Mouse (Mus musculus): Measurements from ENCODE around the gene 1700057G04Rik. TPM values are rescaled to one million over a fixed set of nuclear protein-coding genes. Genes with fewer than 3 reads are reported as not detected.

Gene 1700057G04Rik
- polyA plus RNA-seq (2014; fragmentation: Nextera tagmentation; extraction: Ambion mirVana): not detected in 2 replicates

GRCm38 (mm10) chr9:92309077-92309476, at the start of gene 1700057G04Rik:
Gene 1700057G04Rik (plus strand): TSS chr9:92309377.
- no peak within 1 kb of the TSS for H3K9ac ChIP-seq

DNA sequence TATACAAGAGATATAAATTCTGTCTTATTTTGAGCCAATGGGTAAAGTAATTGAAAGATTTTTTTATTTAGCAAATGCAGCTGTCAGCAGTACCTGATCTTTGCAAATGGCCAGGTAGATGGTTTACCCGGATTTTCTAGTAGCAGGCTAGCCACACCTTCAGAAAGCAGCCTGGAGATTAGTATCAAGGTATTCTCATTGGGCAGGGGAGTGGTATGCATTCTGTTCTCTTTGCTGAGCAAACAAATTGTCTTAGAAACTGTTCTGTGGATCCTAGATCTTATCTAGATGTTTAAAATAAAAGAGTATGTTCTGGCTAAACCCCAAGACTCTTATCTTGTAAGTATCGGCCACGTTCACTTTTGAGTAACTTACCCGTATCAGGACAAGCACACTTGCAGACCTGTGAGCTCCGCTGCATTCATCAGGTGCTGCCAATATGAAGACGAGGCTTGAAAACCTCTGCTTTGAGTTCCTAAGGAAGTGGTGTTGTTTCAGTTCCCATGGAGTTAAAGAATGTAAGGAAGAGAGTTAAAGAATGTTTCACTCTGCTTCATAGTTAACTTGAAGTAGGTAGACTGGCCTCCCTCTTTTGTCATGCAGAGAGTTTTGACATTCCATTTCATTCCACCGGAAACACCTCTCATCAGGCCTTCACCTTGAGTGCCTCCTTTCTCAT, 48.6 kb upstream of the 1700057G04Rik start:
- no peak overlapping the region for H3K9ac ChIP-seq
- ATAC-seq (ENCODE audit: insufficient read depth) (peak; percentile 84), DNase-seq (peak; percentile 46)
- H3K4me3 ChIP-seq (ENCODE audit: low read depth, low read length): no peak overlapping the region
- 51% methylated on average over 7 of the region's 7 CpGs for WGBS
- H3K4me2 ChIP-seq: no peak overlapping the region
- no peaks in the 10 kb centered on the region for H3K27me3 ChIP-seq (ENCODE audit: insufficient read depth, low read length)
- H3K27ac ChIP-seq (ENCODE audit: low read depth): peak overlapping the region; percentile 2; the same call in 1 of the 2 replicates
- H3K9me3 ChIP-seq (ENCODE audit: low read depth, low read length): no peaks in the 10 kb centered on the region
- TF ChIP-seq CTCF (IDR thresholded peaks at IDR 0.05; ENCODE audit: low read depth): no peak
- 0 out of 2 replicates have a peak, but pooled peaks cover 8% of the 10 kb centered on the region for H3K36me3 ChIP-seq (ENCODE audit: insufficient read depth)
- H3K4me1 ChIP-seq (ENCODE audit: insufficient read depth): no peaks in the 10 kb centered on the region

More at GRCm38 (mm10) chr9:92309077-92309476, at the start of gene 1700057G04Rik:
- Histone ChIP-seq H3K4me1 (ENCODE audit: insufficient read depth) (no peaks in the 10 kb centered on the region), H3K4me2 (no peak within 1 kb of the TSS), H3K4me3 (ENCODE audit: low read depth, low read length) (no peak within 1 kb of the TSS), H3K27ac (ENCODE audit: low read depth) (no peak within 1 kb of the TSS), H3K9me3 (ENCODE audit: low read depth, low read length) (no peaks in the 10 kb centered on the region), H3K27me3 (ENCODE audit: insufficient read depth, low read length) (no peaks in the 10 kb centered on the region), H3K36me3 (ENCODE audit: insufficient read depth) (no peaks in the 10 kb centered on the region)
- WGBS: 63% methylated on average over 1 of the region's 1 CpGs
- no peak for ATAC-seq (ENCODE audit: insufficient read depth)
- no peak for TF ChIP-seq CTCF (IDR thresholded peaks at IDR 0.05; ENCODE audit: low read depth)
- DNase-seq: no peak

GRCm38 (mm10) chr9:92265719-92266118, 43.5 kb upstream of the 1700057G04Rik start:
- peaks cover 28% of the 10 kb centered on the region; the same call in 1 of the 2 replicates for H3K36me3 ChIP-seq (ENCODE audit: insufficient read depth)
- no peaks in the 10 kb centered on the region for H3K9me3 ChIP-seq (ENCODE audit: low read depth, low read length)
- 80% methylated on average over 4 of the region's 4 CpGs for WGBS
- no peaks in the 10 kb centered on the region for H3K27me3 ChIP-seq (ENCODE audit: insufficient read depth, low read length)
- no peak for TF ChIP-seq CTCF (IDR thresholded peaks at IDR 0.05; ENCODE audit: low read depth)
- no peaks in the 10 kb centered on the region for H3K4me1 ChIP-seq (ENCODE audit: insufficient read depth)
- no peak overlapping the region for H3K27ac ChIP-seq (ENCODE audit: low read depth)
- H3K9ac ChIP-seq: no peak overlapping the region
- H3K4me3 ChIP-seq (ENCODE audit: low read depth, low read length): no peak overlapping the region
- ATAC-seq (ENCODE audit: insufficient read depth) (no peak), DNase-seq (no peak)
- no peak overlapping the region for H3K4me2 ChIP-seq

GRCm38 (mm10) chr9:92266558-92267171, 42.5 kb upstream of the 1700057G04Rik start:
- Histone ChIP-seq H3K27me3 (ENCODE audit: insufficient read depth, low read length) (no peaks in the 10 kb centered on the region), H3K27ac (ENCODE audit: low read depth) (no peak overlapping the region), H3K9me3 (ENCODE audit: low read depth, low read length) (no peaks in the 10 kb centered on the region), H3K4me2 (no peak overlapping the region), H3K36me3 (ENCODE audit: insufficient read depth) (peaks cover 30% of the 10 kb centered on the region; the same call in 1 of the 2 replicates), H3K4me3 (ENCODE audit: low read depth, low read length) (no peak overlapping the region), H3K9ac (no peak overlapping the region), H3K4me1 (ENCODE audit: insufficient read depth) (no peaks in the 10 kb centered on the region)
- DNase-seq (no peak), ATAC-seq (ENCODE audit: insufficient read depth) (no peak)
- 52% methylated on average over 8 of the region's 8 CpGs for WGBS
- TF ChIP-seq CTCF (IDR thresholded peaks at IDR 0.05; ENCODE audit: low read depth): no peak

- H3K9me3 ChIP-seq (ENCODE audit: low read depth, low read length): no peaks in the 10 kb centered on the region
- H3K4me3 ChIP-seq (ENCODE audit: low read depth, low read length): no peak overlapping the region
- H3K4me2 ChIP-seq: no peak overlapping the region
- no peak overlapping the region for H3K9ac ChIP-seq
- H3K36me3 ChIP-seq (ENCODE audit: insufficient read depth): peaks cover 30% of the 10 kb centered on the region; the same call in 1 of the 2 replicates
- WGBS: 91% methylated on average over 1 of the region's 1 CpGs
- no peaks in the 10 kb centered on the region for H3K4me1 ChIP-seq (ENCODE audit: insufficient read depth)
- DNase-seq: no peak
- ATAC-seq (ENCODE audit: insufficient read depth): no peak
- TF ChIP-seq CTCF (IDR thresholded peaks at IDR 0.05; ENCODE audit: low read depth): no peak
- no peak overlapping the region for H3K27ac ChIP-seq (ENCODE audit: low read depth)
- H3K27me3 ChIP-seq (ENCODE audit: insufficient read depth, low read length): no peaks in the 10 kb centered on the region
Measured at GRCm38 (mm10) chr9:92267732-92268131, 41.4 kb upstream of the 1700057G04Rik start.

GRCm38 (mm10) chr9:92269829-92270404, 39.3 kb upstream of the 1700057G04Rik start:
- peaks cover 5% of the 10 kb centered on the region; the same call in 1 of the 2 replicates for H3K4me1 ChIP-seq (ENCODE audit: insufficient read depth)
- H3K9me3 ChIP-seq (ENCODE audit: low read depth, low read length): no peaks in the 10 kb centered on the region
- no peak for TF ChIP-seq CTCF (IDR thresholded peaks at IDR 0.05; ENCODE audit: low read depth)
- no peak overlapping the region for H3K9ac ChIP-seq
- no peak for DNase-seq
- no peak overlapping the region for H3K27ac ChIP-seq (ENCODE audit: low read depth)
- H3K27me3 ChIP-seq (ENCODE audit: insufficient read depth, low read length): no peaks in the 10 kb centered on the region
- H3K4me3 ChIP-seq (ENCODE audit: low read depth, low read length): no peak overlapping the region
- H3K4me2 ChIP-seq: no peak overlapping the region
- no peak for ATAC-seq (ENCODE audit: insufficient read depth)
- 81% methylated on average over 5 of the region's 5 CpGs for WGBS
- peaks cover 28% of the 10 kb centered on the region; the same call in 1 of the 2 replicates for H3K36me3 ChIP-seq (ENCODE audit: insufficient read depth)

GRCm38 (mm10) chr9:92270927-92271326, 38.2 kb upstream of the 1700057G04Rik start:
- Histone ChIP-seq H3K36me3 (ENCODE audit: insufficient read depth) (peaks cover 26% of the 10 kb centered on the region; the same call in 1 of the 2 replicates), H3K4me1 (ENCODE audit: insufficient read depth) (peaks cover 8% of the 10 kb centered on the region; the same call in 1 of the 2 replicates), H3K4me3 (ENCODE audit: low read depth, low read length) (no peak overlapping the region), H3K27me3 (ENCODE audit: insufficient read depth, low read length) (no peaks in the 10 kb centered on the region), H3K27ac (ENCODE audit: low read depth) (no peak overlapping the region), H3K9ac (no peak overlapping the region), H3K9me3 (ENCODE audit: low read depth, low read length) (no peaks in the 10 kb centered on the region), H3K4me2 (no peak overlapping the region)
- WGBS: 36% methylated on average over 4 of the region's 4 CpGs
- TF ChIP-seq CTCF (IDR thresholded peaks at IDR 0.05; ENCODE audit: low read depth): no peak
- ATAC-seq (ENCODE audit: insufficient read depth): no peak
- DNase-seq: peak; percentile 84
